Mouse (Mus musculus) heart, embryonic 13.5 days (tissue): ENCODE results near the gene Elp1. TPM values are rescaled to one million over a fixed set of nuclear protein-coding genes. Genes with fewer than 3 reads are reported as not detected.

Experiments
- ATAC-seq: fragments of 200-750 bp; cut with Nextera tagmentation; 2 replicates; pipeline ENCODE4 v1.8.0; 2017; ENCODE audit warnings: moderate TSS enrichment; ENCODE audit not compliant: insufficient number of reproducible peaks, low FRiP score, low TSS enrichment; ENCODE audit errors: extremely low read depth
- H3K27ac ChIP-seq: fragments of 300-500 bp; sonication (generic); replicated peaks from 2 replicates; pipeline ENCODE4 v1.5.1; 2015; ENCODE audit warnings: moderate library complexity, mild to moderate bottlenecking, inconsistent platforms
- H3K27me3 ChIP-seq: fragments of 300-500 bp; sonication (generic); replicated peaks from 2 replicates; pipeline ENCODE4 v1.6.1; 2015; ENCODE audit warnings: mild to moderate bottlenecking, inconsistent platforms
- H3K36me3 ChIP-seq: fragments of 300-500 bp; sonication (generic); 2 replicates; pipeline ENCODE4 v1.6.1; 2015; ENCODE audit warnings: mild to moderate bottlenecking, inconsistent platforms
- H3K4me1 ChIP-seq: fragments of 300-500 bp; sonication (generic); 2 replicates; pipeline ENCODE4 v1.6.1; 2015; ENCODE audit warnings: inconsistent platforms
- H3K4me2 ChIP-seq: fragments of 300-500 bp; sonication (generic); 2 replicates; pipeline ENCODE4 v1.6.1; 2015; ENCODE audit warnings: inconsistent platforms, mild to moderate bottlenecking, moderate library complexity
- H3K4me3 ChIP-seq: fragments of 300-500 bp; sonication (generic); 2 replicates; pipeline ENCODE4 v1.5.1; 2015; ENCODE audit warnings: moderate library complexity, mild to moderate bottlenecking, inconsistent platforms
- H3K9ac ChIP-seq: fragments of 300-500 bp; sonication (generic); 2 replicates; pipeline ENCODE4 v1.6.1; 2015; ENCODE audit warnings: inconsistent platforms, mild to moderate bottlenecking, moderate library complexity
- H3K9me3 ChIP-seq: fragments of 300-500 bp; sonication (generic); 2 replicates; pipeline ENCODE4 v1.6.1; 2016; ENCODE audit warnings: inconsistent platforms
- WGBS: fragments of 180-500 bp; shearing (Covaris S2); methylation state at CpG from one replicate; pipeline ENCODE4 v1.1.7; 2015; ENCODE audit warnings: mixed read lengths; 5-methylcytosine and 5-hydroxymethylcytosine counted together
- polyA plus RNA-seq: library from polyadenylated mRNA; unstranded; fragments of >200 nt; fragmentation: Nextera tagmentation; extraction: Ambion mirVana; gene quantifications from 2 replicates; pipeline ENCODE4 v1.2.1, GENCODE M21; 2015

Elp1 gene
- polyA plus RNA-seq, 1 experiment from 2014 or later: 32.6 TPM

DNA sequence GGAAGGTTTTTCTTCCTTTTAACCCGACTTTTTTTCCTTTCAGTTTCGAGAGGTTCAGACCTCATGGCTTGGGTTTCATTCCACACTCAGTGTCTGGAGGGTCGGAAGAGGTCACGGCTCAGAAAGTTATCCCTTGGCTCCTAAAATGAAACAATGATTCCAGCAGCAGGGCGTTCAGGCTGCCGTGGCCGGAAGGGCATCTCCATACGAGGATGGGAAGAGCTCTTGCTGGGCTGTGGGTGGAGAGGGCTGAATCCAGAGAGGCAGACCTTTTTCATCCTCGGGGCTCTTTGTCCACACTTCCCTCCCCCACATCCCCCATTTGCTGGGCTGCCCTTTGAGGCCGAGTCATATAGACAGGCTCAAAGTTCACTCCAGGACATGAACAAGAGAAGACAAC, 99.9 kb downstream of the Elp1 start:
- Histone ChIP-seq H3K4me3 (no peak overlapping the region), H3K27me3 (no peaks in the 10 kb centered on the region), H3K27ac (no peak overlapping the region), H3K9ac (no peak overlapping the region), H3K9me3 (no peaks in the 10 kb centered on the region), H3K4me2 (0 out of 2 replicates have a peak overlapping the region, but pooled peaks have one; percentile 12), H3K36me3 (no peaks in the 10 kb centered on the region), H3K4me1 (peaks cover 4% of the 10 kb centered on the region; the same call in 1 of the 2 replicates)
- no peak for ATAC-seq
- 37% methylated on average over 10 of the region's 10 CpGs for WGBS

Other genes starting within 250 kb of the Elp1 start
- not detected in 2 replicates for gene Gm26657, start 62.3 kb downstream of the Elp1 start, polyA plus RNA-seq
- not detected in 2 replicates for gene Actl7b, start 60.9 kb downstream of the Elp1 start, polyA plus RNA-seq
- not detected in 2 replicates for gene Actl7a, start 58.9 kb downstream of the Elp1 start, polyA plus RNA-seq
- 9.6 and 12.1 TPM in 2 replicates for gene Fam206a, start within 50 bp of the Elp1 start, polyA plus RNA-seq
- gene Ctnnal1, start 62.9 kb upstream of the Elp1 start, polyA plus RNA-seq: 18.5 and 18.8 TPM in 2 replicates
- gene Tmem245, start 145.1 kb upstream of the Elp1 start, polyA plus RNA-seq: 14.9 and 17.1 TPM in 2 replicates
- 0.18 and 0.21 TPM in 2 replicates for gene Frrs1l, start 188.1 kb upstream of the Elp1 start, polyA plus RNA-seq